Mouse (Mus musculus) B cell, adult 2 months (primary cell): ENCODE measurements at regions not wholly inside any gene's neighbourhood (a gene's known extent, or its start where the extent isn't known, plus 50 kb on each side); places are given as distances from the start of the nearest gene placed in this dataset.

ENCODE experiments used
- DNase-seq, 2 experiments: peaks; one replicate each; pipeline ENCODE4 v3.0.0; 2022

- DNase-seq = no peak
These were observed 198.0 kb upstream of the Tprg start for GRCm38 (mm10) chr16:25088649-25089019.

GRCm38 (mm10) chr16:25104165-25104564, 182.5 kb upstream of the Tprg start:
- no peak for DNase-seq

GRCm38 (mm10) chr16:25104603-25105002, 182.0 kb upstream of the Tprg start:
- DNase-seq = no peak

- no peak for DNase-seq
These were observed 146.5 kb upstream of the Tprg start for GRCm38 (mm10) chr16:25140164-25140563.

GRCm38 (mm10) chr16:25147486-25147885, 139.1 kb upstream of the Tprg start:
- DNase-seq = no peak

GRCm38 (mm10) chr16:25149186-25149585, 137.4 kb upstream of the Tprg start:
- no peak for DNase-seq

- no peak for DNase-seq
These were observed 109.7 kb upstream of the Tprg start for GRCm38 (mm10) chr16:25176870-25177269.

- DNase-seq = peak; percentile 19 to 25
These were observed 108.6 kb upstream of the Tprg start for GRCm38 (mm10) chr16:25178055-25178454.

GRCm38 (mm10) chr16:25181939-25182338, 104.7 kb upstream of the Tprg start:
- DNase-seq = no peak

GRCm38 (mm10) chr16:25197079-25197478, 89.5 kb upstream of the Tprg start:
- no peak for DNase-seq

- DNase-seq = no peak
These were observed 87.8 kb upstream of the Tprg start for GRCm38 (mm10) chr16:25198844-25199243.

- no peak for DNase-seq
These were observed 86.6 kb upstream of the Tprg start for GRCm38 (mm10) chr16:25199984-25200383.

- no peak for DNase-seq
These were observed 85.4 kb upstream of the Tprg start for GRCm38 (mm10) chr16:25201094-25201770.

GRCm38 (mm10) chr16:25213250-25213649, 73.4 kb upstream of the Tprg start:
- no peak for DNase-seq

- no peak for DNase-seq
These were observed 66.1 kb upstream of the Tprg start for GRCm38 (mm10) chr16:25220552-25220951.

GRCm38 (mm10) chr16:25224801-25225200, 61.8 kb upstream of the Tprg start:
- DNase-seq = no peak
